Mouse (Mus musculus): ENCODE measurements at regions not wholly inside any gene's neighbourhood (a gene's known extent, or its start where the extent isn't known, plus 50 kb on each side); places are given as distances from the start of the nearest gene placed in this dataset.

- no peak for DNase-seq (ENCODE audit: low spot score)
Measured at GRCm38 (mm10) chr10:42131798-42132197, 113.6 kb upstream of the Armc2 start.

- DNase-seq (ENCODE audit: low spot score): peak; percentile 51
Measured at GRCm38 (mm10) chr10:42131298-42131697, 113.1 kb upstream of the Armc2 start.

- DNase-seq (ENCODE audit: low spot score): no peak
Measured at GRCm38 (mm10) chr10:42127865-42128419, 109.7 kb upstream of the Armc2 start.

DNA sequence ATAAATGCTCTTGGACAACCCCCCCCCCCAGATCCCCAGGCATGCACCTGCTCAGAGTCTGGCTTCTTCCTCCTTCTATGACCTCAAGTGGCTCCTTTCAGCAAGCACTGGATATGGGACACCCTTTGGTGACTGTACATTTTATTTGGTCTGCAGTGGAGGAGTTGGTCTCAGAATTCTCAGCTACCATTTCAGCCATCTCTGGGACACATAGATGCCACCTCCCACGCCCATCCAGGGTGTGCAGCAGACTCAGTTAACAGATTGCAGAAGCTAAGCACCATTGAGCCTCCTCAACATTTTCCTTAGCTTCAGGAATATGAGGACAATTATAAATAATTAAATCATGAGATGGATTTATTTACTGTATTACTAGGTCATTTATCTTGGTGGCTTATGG, 108.6 kb upstream of the Armc2 start:
- no peak for DNase-seq (ENCODE audit: low spot score)

DNA sequence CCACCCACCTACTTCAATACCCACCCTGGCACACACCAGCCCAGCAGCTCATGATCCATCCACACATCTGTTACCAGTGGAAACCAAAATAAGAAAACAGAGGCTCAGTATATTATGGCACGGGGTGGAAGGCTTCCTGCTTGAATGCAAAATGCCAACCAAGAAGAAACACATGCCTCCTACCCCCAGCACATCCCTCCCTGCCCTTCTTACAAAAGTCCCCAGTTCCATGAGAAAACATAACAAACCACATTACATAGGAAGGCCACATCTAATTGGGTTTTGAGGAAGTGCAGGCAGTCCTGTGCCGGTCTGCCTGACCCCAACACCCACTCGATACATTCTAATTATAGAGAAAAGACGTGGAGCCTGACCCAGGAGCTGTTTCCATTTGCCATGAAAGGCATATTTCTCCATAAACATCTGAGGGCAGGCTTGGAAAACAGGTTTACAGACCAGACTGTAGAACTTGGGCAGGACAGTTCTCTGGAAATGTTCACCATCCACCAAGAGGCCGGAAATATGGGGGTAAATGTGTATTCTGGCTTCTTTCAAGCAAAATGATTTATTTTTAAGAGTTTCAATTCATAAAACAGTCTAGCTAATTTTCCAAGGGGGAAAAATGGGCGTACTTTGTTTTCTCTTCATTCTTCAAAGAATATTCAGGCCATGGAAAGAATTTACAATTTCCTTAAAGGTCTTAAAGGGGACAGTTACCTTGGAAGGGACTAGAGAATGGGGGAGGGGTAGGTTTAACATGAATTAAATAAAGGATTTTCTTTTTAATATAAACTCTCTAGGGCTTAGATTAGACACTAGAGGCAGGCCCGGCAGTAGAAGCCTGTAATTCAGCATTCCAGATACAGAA, 104.8 kb upstream of the Armc2 start:
- no peak for DNase-seq (ENCODE audit: low spot score)

DNA sequence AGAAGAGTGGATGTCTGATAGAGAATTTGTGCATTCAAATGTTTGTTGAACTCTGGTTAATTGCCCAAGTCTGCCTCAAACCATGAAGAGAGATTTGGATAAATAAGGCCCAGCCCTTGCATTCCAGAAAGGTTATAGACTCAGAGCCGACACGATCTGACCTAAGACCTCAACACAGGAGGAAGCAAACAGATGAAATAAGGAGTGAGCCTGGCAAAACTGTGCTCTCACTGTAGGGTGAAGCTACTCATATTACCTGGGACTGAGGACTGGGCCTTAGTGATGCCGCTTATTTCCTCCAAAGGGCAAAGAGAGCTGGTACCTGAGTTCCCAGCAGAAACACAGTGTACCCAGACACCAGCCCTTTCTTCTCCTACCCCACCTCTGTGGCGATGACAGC, 103.7 kb upstream of the Armc2 start:
- no peak for DNase-seq (ENCODE audit: low spot score)

DNA sequence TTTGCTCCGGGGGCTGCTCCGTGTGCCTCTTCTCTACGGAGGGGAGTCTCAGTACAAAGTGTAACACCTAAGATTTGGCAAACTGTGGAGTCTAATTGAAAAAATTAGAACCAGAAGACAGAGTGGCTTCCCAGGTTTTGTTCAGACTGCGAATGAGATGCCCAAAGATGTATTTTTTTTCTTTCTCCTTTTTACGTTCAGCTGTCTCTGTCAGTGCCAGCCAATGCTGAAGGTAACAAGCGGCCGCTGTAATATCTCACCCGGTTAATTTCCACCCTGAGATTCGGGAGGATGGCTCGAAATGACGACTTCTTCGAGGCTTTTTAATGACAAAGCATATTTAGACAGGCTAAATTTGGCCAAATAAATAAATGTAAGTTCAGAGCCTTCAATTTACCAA, 101.1 kb upstream of the Armc2 start:
- no peak for DNase-seq (ENCODE audit: low spot score)

GRCm38 (mm10) chr10:42118361-42119188, 100.3 kb upstream of the Armc2 start:
- no peak for DNase-seq (ENCODE audit: low spot score)

GRCm38 (mm10) chr10:42117523-42117922, 99.3 kb upstream of the Armc2 start:
- DNase-seq (ENCODE audit: low spot score): no peak

DNA sequence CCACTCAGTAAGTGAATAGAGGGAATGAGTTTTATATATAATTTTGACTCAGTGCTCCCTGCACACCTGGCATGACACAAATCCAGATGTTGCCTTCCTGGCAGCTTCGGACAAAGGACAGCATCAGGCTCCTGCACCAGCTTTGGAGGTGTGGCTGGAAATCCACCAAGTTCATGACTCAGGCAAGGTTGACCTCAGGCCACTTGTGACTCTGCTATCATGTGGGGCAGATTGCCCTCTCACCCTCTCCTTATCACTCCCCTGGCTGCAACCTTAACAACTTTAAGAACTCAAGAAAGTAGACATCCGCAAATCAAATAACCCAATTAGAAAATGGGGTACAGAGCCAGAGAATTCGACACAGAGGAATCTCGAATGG, 97.7 kb upstream of the Armc2 start:
- no peak for DNase-seq (ENCODE audit: low spot score)

GRCm38 (mm10) chr10:42115224-42115919, 97.1 kb upstream of the Armc2 start:
- DNase-seq (ENCODE audit: low spot score): no peak

GRCm38 (mm10) chr10:42110704-42111103, 92.5 kb upstream of the Armc2 start:
- no peak for DNase-seq (ENCODE audit: low spot score)

DNA sequence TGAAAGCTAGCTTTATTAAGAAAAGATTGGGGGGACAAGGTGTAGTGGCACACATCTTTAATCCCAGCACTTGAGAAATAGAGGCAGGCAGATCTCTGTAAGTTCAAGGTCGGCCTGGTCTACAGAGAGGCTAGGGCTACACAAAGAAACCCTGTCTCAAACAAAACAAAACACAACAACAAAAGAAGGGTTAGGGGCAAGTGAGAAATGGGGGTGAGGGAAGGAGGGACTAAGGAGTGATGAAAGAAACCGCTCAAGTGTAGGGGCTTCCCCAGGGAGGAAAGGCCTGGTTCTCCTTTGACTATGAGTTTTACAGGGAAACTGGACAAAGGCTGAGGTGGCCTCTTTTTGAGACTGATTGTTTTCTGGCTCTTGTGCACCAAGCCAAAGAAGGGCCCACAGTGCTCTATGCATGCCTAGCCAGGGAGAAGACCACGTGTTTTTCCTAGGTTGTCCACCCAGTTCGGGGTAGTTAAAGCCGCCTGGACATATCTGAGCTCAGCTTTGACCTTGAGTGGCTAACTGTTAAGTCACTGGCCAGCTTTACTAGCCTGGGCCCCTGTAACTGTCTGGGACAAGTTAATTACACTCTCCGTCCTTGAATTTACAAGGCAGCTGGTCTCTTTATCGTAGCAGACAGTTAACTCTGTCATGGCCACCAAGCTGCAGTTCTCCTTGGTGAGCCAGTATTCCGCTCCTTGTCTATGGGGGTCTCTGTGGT, 90.2 kb upstream of the Armc2 start:
- no peak for DNase-seq (ENCODE audit: low spot score)

DNA sequence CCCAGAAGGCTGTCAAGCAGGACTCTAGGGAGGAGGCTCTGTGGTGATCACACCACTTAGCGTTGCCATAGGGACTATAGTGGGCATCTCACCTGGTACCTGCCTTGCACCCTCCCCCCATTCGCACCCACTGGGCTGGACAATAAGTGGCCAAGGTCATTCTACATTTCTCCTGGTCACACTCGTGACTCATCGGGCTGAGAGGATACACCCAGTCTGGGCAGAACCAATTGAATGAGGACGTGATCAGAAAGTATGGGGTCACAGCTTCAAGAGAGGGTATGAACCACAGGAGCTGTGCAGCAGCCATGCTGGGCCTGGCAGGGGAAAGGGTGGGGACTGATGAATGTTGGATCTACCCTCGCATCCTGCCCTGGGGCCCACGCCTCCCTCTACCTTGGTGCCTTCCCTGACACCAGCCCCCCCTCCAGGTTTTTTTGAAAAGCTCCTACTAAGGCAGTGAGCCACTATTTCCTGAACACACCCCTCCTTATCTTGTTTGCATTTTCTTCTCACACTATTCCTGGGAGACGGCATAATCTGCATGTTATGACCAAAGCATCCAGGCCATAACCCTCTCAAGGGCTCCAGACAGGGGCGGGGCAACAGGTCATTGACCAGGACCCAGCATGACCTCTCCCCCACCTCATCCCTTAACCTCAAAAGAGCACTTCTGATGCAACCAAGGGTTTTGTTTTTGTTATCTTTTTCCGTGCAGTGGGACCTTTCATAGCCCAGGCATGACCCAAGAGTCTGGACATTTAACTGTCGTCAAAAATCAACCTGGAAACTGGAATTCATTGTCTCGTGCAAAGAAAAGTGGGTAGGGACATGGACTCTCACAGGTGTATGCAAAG, 89.4 kb upstream of the Armc2 start:
- DNase-seq (ENCODE audit: low spot score): no peak

DNA sequence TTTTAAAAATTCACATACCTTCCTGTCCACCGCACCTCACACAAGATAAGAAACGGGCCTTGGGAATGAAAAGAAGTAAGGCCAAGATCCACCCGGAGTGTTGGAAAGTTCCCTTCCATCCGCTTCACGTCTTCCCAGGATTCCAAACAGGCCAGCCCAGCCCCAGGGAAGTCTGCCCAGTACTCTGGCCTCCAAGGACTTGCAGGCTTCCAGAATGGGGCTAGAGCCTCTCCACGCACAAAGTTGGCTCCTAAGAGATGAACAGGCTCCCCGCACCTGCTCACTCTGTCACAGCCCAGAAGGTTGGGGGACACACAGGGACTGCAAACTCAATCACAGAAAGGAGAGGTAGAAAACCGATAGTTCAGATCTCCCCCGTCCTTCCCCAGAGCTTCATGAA, 88.4 kb upstream of the Armc2 start:
- peak; percentile 42 for DNase-seq (ENCODE audit: low spot score)

GRCm38 (mm10) chr10:42105083-42105482, 86.8 kb upstream of the Armc2 start:
- no peak for DNase-seq (ENCODE audit: low spot score)

DNA sequence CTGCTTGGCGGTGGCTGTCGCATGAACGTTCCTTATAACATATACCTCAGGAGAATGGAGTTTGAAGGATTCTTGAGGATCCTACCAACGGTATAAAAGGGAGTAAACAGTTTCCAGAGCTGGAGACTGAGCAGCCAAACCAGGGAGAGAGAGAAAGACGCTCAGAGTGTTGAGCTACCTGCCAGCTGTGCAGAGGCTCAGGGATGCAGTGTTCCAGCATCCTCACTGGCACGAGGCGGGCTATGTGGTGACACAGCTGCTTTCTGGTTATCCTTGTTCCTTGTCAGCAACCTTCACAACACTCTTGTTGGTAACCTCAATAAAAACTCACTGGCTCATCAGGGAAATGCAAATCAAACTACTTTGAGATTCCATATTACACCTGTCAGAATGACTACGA, 84.1 kb upstream of the Armc2 start:
- no peak for DNase-seq (ENCODE audit: low spot score)

- no peak for DNase-seq (ENCODE audit: low spot score)
Measured at GRCm38 (mm10) chr10:42101096-42101495, 82.9 kb upstream of the Armc2 start.

DNA sequence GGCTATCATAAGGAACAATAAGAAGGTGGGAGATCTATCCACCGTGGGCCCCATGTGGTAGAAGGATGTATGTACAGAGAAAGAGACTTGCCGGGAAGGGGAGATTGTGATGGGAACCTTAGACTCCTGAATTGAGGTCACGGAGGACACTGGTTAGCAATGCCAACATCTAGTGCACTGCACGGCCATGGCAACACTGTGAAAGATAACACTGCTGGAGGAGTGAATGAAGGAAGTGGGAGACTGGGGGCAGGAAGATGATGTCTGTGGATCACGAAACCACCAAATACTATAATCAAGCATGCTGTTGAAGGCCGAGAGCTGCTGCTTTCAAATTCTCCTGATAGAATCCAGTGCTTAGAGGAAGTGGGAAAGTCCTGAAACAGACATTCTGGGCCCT, 78.7 kb upstream of the Armc2 start:
- DNase-seq (ENCODE audit: low spot score): no peak

GRCm38 (mm10) chr10:42095986-42096385, 77.7 kb upstream of the Armc2 start:
- DNase-seq (ENCODE audit: low spot score): no peak
